Comparison of ENCODE assay signal across 8 mouse cellular contexts in the genomic region with DNA sequence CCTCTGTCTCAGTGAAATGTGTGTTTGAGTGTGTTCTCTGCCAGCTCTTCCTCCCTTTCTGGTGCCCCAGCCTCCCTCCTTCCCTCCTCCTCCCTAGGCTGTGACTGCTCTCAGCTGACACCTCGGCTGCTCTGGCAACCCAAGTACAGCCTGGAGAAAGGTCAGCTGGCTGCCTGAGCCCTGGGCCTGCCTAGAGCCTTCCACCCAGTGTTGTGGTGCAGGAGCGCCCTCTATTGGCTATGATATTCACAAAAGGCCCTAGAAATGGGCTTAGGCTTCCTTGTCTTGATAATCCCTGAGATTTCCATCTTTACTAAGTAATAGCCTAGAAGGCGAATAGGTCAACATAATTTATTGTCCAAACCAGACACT.
A peak's percentile ranks its signal among the peaks of the same experiment; 100 is the strongest.
DNase-seq lines count a peak whose midpoint lies in the region; ATAC-seq lines count a peak whose summit lies in the region.

No protein-coding gene starts in this region.

- no peaks in the 10 kb centered on the region for H3K9me3 ChIP-seq in hindbrain, embryonic 16.5 days (ENCODE audit: control insufficient read depth, low read length)

- H3K36me3 ChIP-seq in hindbrain, embryonic 16.5 days (ENCODE audit: control insufficient read depth, insufficient read depth, low read length) = no peaks in the 10 kb centered on the region

- H3K9ac ChIP-seq in hindbrain, embryonic 16.5 days (ENCODE audit: low read depth, low read length) = no peak overlapping the region

- peak; percentile 99 for ATAC-seq in hindbrain, embryonic 16.5 days
- no peak for ATAC-seq in erythroblast, adult 5-6 weeks (replicated peaks; ENCODE audit: low FRiP score, poor library complexity, severe bottlenecking)

- no peaks in the 10 kb centered on the region for H3K27me3 ChIP-seq in hindbrain, embryonic 16.5 days (replicated peaks; ENCODE audit: control insufficient read depth, insufficient read depth, low read length)

- 12% methylated on average over 3 of the region's 3 CpGs for WGBS in hindbrain, embryonic 16.5 days

- no peaks in the 10 kb centered on the region; the same call in 1 of the 2 replicates for H3K4me1 ChIP-seq in hindbrain, embryonic 16.5 days (ENCODE audit: control insufficient read depth, insufficient read depth, low read depth, low read length)

- H3K4me3 ChIP-seq in hindbrain, embryonic 16.5 days (ENCODE audit: low read length) = no peak overlapping the region

- no peak overlapping the region for H3K27ac ChIP-seq in hindbrain, embryonic 16.5 days (ENCODE audit: low read depth, low read length)

- H3K4me2 ChIP-seq in hindbrain, embryonic 16.5 days (ENCODE audit: low read length) = no peak overlapping the region

- peak; percentile 78 for DNase-seq in adrenal gland, postnatal 25 days
- peak; percentile 96 for DNase-seq in embryo, embryonic 10 days (ENCODE audit: low spot score)
- DNase-seq in gastrocnemius, postnatal 10 days = peak; percentile 84
- DNase-seq in layer of hippocampus, postnatal 36 days = peak; percentile 72 to 74
- DNase-seq in lung, postnatal 14 days = peak; percentile 86
- DNase-seq in right cerebral cortex, adult 18-20 months = peak; percentile 78
